ENCODE assay signal across 8 mouse cellular contexts in the genomic region with DNA sequence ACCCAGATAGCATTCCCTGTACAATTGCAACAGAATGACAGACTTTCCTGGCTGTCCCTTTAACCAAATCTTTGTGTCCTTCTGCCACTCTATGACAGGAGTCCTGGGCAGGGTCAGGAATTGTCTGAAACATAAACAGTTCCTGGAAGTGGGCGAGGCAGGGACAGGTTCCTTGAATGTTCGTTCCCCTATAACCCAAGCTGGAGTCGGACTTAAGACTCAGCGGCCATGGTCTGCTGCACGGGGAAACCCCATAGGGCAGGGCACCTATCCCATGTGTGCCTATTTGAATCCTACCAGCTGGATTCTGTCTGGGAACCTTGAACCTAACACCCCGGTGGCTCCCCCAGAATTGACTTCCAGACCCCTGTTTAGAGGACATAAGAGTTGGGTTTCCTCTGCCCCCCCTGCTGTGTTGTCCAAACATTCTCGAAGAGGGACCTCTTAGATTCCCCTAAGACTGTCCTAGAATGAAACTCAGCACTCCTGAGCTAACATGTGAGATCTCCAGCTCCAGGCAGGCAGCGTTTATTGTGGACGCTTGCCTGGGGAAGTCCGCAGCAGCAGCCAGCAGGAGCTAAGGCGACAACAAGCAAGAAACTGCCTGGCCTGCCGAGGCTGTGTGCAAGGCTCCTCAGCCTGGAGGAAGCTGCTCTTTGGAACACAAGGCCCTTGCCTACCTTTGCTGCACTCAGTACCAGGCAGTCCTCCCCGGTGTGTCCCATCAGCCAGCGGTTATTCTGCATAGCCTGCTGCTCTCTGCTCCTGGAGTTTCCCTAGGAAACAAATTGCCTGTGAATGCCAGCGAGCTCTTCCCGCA. TPM values are rescaled to one million over a fixed set of nuclear protein-coding genes. Genes with fewer than 3 reads are reported as not detected.
DNase-seq lines count a peak whose midpoint lies in the region; ATAC-seq lines count a peak whose summit lies in the region.

No protein-coding gene starts in this region.

- H3K9ac ChIP-seq in hindbrain, embryonic 15.5 days: peak overlapping the region; percentile 18; the same call in 1 of the 2 replicates
- no peak overlapping the region for H3K9ac ChIP-seq in limb, embryonic 15.5 days
- no peak overlapping the region; the same call in 1 of the 2 replicates for H3K9ac ChIP-seq in stomach, embryonic 14.5 days (replicated peaks; ENCODE audit: low read depth, low read length)

- intact Hi-C loops in heart, postnatal 14 days (cut with DNase I): loop anchor here (5.0 kb wide), 1 partner anchor 47 kb away; a partner anchor contains a TSS

- 14% methylated on average over 16 of the region's 16 CpGs for WGBS in hindbrain, embryonic 15.5 days
- WGBS in limb, embryonic 15.5 days: 16% methylated on average over 16 of the region's 16 CpGs
- 11% methylated on average over 16 of the region's 16 CpGs for WGBS in stomach, embryonic 14.5 days

- H3K4me3 ChIP-seq in hindbrain, embryonic 15.5 days: no peak overlapping the region
- no peak overlapping the region for H3K4me3 ChIP-seq in limb, embryonic 15.5 days
- no peak overlapping the region for H3K4me3 ChIP-seq in stomach, embryonic 14.5 days (ENCODE audit: low read depth, low read length)

- peak; percentile 94 for DNase-seq in heart, adult 11 months
- no peak for DNase-seq in heart, postnatal 14 days
- no peak for DNase-seq in cerebellum, adult 8-10 months
- no peak for DNase-seq in gastrocnemius, postnatal 25 days
- no peak for DNase-seq in liver

- peaks cover 28% of the 10 kb centered on the region for H3K4me1 ChIP-seq in hindbrain, embryonic 15.5 days (replicated peaks)
- peaks cover 28% of the 10 kb centered on the region for H3K4me1 ChIP-seq in limb, embryonic 15.5 days
- peaks cover 21% of the 10 kb centered on the region for H3K4me1 ChIP-seq in stomach, embryonic 14.5 days (ENCODE audit: control insufficient read depth, insufficient read depth, low read length)

- peaks cover 11% of the 10 kb centered on the region for H3K36me3 ChIP-seq in hindbrain, embryonic 15.5 days
- peaks cover 13% of the 10 kb centered on the region for H3K36me3 ChIP-seq in limb, embryonic 15.5 days
- H3K36me3 ChIP-seq in stomach, embryonic 14.5 days (ENCODE audit: control insufficient read depth, insufficient read depth, low read length): 0 out of 2 replicates have a peak, but pooled peaks cover 4% of the 10 kb centered on the region

- H3K27ac ChIP-seq in hindbrain, embryonic 15.5 days (replicated peaks): peak overlapping the region; percentile 45; the same call in 1 of the 2 replicates
- H3K27ac ChIP-seq in limb, embryonic 15.5 days: 0 out of 2 replicates have a peak overlapping the region, but pooled peaks have one; percentile 1
- H3K27ac ChIP-seq in stomach, embryonic 14.5 days (ENCODE audit: low read length): peak overlapping the region; percentile 52; the same call in 1 of the 2 replicates

- no peaks in the 10 kb centered on the region for H3K9me3 ChIP-seq in hindbrain, embryonic 15.5 days
- H3K9me3 ChIP-seq in limb, embryonic 15.5 days: no peaks in the 10 kb centered on the region
- peaks cover under 1% of the 10 kb centered on the region; the same call in 1 of the 2 replicates for H3K9me3 ChIP-seq in stomach, embryonic 14.5 days (ENCODE audit: control insufficient read depth, low read depth, low read length)

- H3K27me3 ChIP-seq in hindbrain, embryonic 15.5 days: no peaks in the 10 kb centered on the region
- H3K27me3 ChIP-seq in limb, embryonic 15.5 days: no peaks in the 10 kb centered on the region
- H3K27me3 ChIP-seq in stomach, embryonic 14.5 days (ENCODE audit: control insufficient read depth, insufficient read depth, low read length): no peaks in the 10 kb centered on the region

- ATAC-seq in hindbrain, embryonic 15.5 days (ENCODE audit: low FRiP score, low read depth): no peak
- ATAC-seq in limb, embryonic 15.5 days (ENCODE audit: insufficient number of reproducible peaks, low FRiP score, low TSS enrichment, low read depth): no peak
- no peak for ATAC-seq in stomach, embryonic 14.5 days (ENCODE audit: insufficient number of reproducible peaks, insufficient read depth, low FRiP score, low read depth)

- H3K4me2 ChIP-seq in hindbrain, embryonic 15.5 days: peak overlapping the region; percentile 27
- no peak overlapping the region for H3K4me2 ChIP-seq in limb, embryonic 15.5 days
- H3K4me2 ChIP-seq in stomach, embryonic 14.5 days (replicated peaks; ENCODE audit: low read depth, low read length): 0 out of 2 replicates have a peak overlapping the region, but pooled peaks have one; percentile 12

RNA-seq across cellular contexts. Expression of a gene that starts 48.2 kb away (rescaled TPM):
- total RNA-seq in heart, postnatal 14 days (2021): 10 to 100 TPM in 1 of 2 experiments, 1 to 10 TPM in 1; 7.2 to 11.9 TPM
- polyA plus RNA-seq in hindbrain, embryonic 15.5 days (2015; fragmentation: Nextera tagmentation; extraction: Ambion mirVana): 28.1 and 34.2 TPM in 2 replicates
- polyA plus RNA-seq in limb, embryonic 15.5 days (2015; fragmentation: Nextera tagmentation; extraction: Ambion mirVana): 23.4 and 23.9 TPM in 2 replicates
- polyA plus RNA-seq in stomach, embryonic 14.5 days (2014; fragmentation: Nextera tagmentation; extraction: Ambion mirVana): 39.6 and 42.8 TPM in 2 replicates
- 1 to 10 TPM; 2.4 to 2.8 TPM for total RNA-seq in gastrocnemius, postnatal 25 days (2021)

Comparison
In these comparisons a context has a peak if more than half of its experiments do, and no peak if none do; other contexts are left out.
1. H3K27ac ChIP-seq: peak in every context shown above with its lines; median percentile 52 in stomach, embryonic 14.5 days; 45 in hindbrain, embryonic 15.5 days; 1 in limb, embryonic 15.5 days.